Mouse (Mus musculus) liver, embryonic 14.5 days (tissue): ENCODE measurements at regions not wholly inside any gene's neighbourhood (a gene's known extent, or its start where the extent isn't known, plus 50 kb on each side); places are given as distances from the start of the nearest gene placed in this dataset.

Source experiments
- CTCF ChIP-seq: IDR thresholded peaks from 2 replicates; pipeline ENCODE4 v1.5.1; 2016; ENCODE audit warnings: antibody characterized with exemption, low read depth, control low read depth
- EP300 ChIP-seq: IDR thresholded peaks from 2 replicates; pipeline ENCODE4 v1.6.1; 2016; ENCODE audit warnings: antibody characterized with exemption, low read depth

DNA sequence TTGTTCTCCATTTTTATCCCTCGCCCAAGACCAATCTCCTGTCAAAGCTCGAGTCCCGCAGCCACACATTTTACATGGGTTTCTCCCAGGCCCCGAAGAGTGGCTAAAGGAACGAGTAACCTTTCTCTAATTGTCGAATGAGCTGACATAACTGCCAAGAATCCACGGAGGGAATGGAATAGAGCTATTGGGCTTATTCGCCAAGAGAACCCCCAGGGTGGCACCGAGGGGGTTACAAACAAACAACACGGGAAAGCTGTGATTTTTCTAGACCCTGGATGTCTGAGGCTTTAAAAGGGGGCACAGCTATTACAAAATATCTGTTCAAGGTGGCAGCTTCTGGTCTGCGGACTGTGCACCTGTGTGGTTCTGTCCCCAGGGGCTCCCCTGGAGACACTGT is 290.4 kb downstream of the Barhl2 start:
- TF ChIP-seq EP300, result no peak
- no peak for TF ChIP-seq CTCF
